Mouse (Mus musculus) stomach, embryonic 14.5 days (tissue): ENCODE measurements around the gene Grm4. TPM values are rescaled to one million over a fixed set of nuclear protein-coding genes. Genes with fewer than 3 reads are reported as not detected.

ENCODE experiments used
- ATAC-seq: fragments of 200-750 bp; cut with Nextera tagmentation; 2 replicates; pipeline ENCODE4 v1.8.0; 2017; ENCODE audit warnings: low read depth, moderate TSS enrichment; ENCODE audit not compliant: insufficient number of reproducible peaks, insufficient read depth, low FRiP score
- H3K27ac ChIP-seq: fragments of 300-500 bp; sonication (generic); 2 replicates; pipeline ENCODE4 v1.5.1; 2014; ENCODE audit warnings: mild to moderate bottlenecking, low read length, moderate library complexity, mixed read lengths
- H3K27me3 ChIP-seq: fragments of 300-500 bp; sonication (generic); 2 replicates; pipeline ENCODE4 v1.6.1; 2014; ENCODE audit warnings: low read length, control low read depth, mixed read lengths; ENCODE audit not compliant: control insufficient read depth, insufficient read depth
- H3K36me3 ChIP-seq: fragments of 300-500 bp; sonication (generic); 2 replicates; pipeline ENCODE4 v1.6.1; 2014; ENCODE audit warnings: mild to moderate bottlenecking, control low read depth, low read length, moderate library complexity, mixed read lengths; ENCODE audit not compliant: control insufficient read depth, insufficient read depth
- H3K4me1 ChIP-seq: fragments of 300-500 bp; sonication (generic); 2 replicates; pipeline ENCODE4 v1.6.1; 2014; ENCODE audit warnings: low read length, control low read depth, mixed read lengths; ENCODE audit not compliant: control insufficient read depth, insufficient read depth
- H3K4me2 ChIP-seq: fragments of 300-500 bp; sonication (generic); replicated peaks from 2 replicates; pipeline ENCODE4 v1.6.1; 2014; ENCODE audit warnings: low read depth, low read length, control low read depth
- H3K4me3 ChIP-seq: fragments of 300-500 bp; sonication (generic); 2 replicates; pipeline ENCODE4 v1.5.1; 2014; ENCODE audit warnings: low read depth, low read length, control low read depth
- H3K9ac ChIP-seq: fragments of 300-500 bp; sonication (generic); replicated peaks from 2 replicates; pipeline ENCODE4 v1.6.1; 2014; ENCODE audit warnings: low read depth, mild to moderate bottlenecking, control low read depth, low read length, moderate library complexity, mixed read lengths
- H3K9me3 ChIP-seq: fragments of 300-500 bp; sonication (generic); 2 replicates; pipeline ENCODE4 v1.6.1; 2016; ENCODE audit warnings: low read depth, low read length, control low read depth; ENCODE audit not compliant: control insufficient read depth
- WGBS: fragments of 180-500 bp; shearing (Covaris S2); extraction: QIAGEN DNeasy Blood & Tissue Kit; methylation state at CpG from one replicate; pipeline ENCODE4 v1.1.7; 2014; 5-methylcytosine and 5-hydroxymethylcytosine counted together
- polyA plus RNA-seq: library from polyadenylated mRNA; unstranded; fragments of >200 nt; fragmentation: Nextera tagmentation; extraction: Ambion mirVana; gene quantifications from 2 replicates; pipeline ENCODE4 v1.2.1, GENCODE M21; 2014

Gene Grm4
- polyA plus RNA-seq, 1 experiment from 2014 or later = 0.17 TPM

GRCm38 (mm10) chr17:27511865-27512618, 9.2 kb downstream of the Grm4 start:
- Histone ChIP-seq H3K27ac (no peak overlapping the region), H3K4me3 (peak overlapping the region; percentile 47), H3K36me3 (no peaks in the 10 kb centered on the region), H3K4me1 (peaks cover 8% of the 10 kb centered on the region; the same call in 1 of the 2 replicates), H3K9me3 (no peaks in the 10 kb centered on the region), H3K9ac (no peak overlapping the region), H3K27me3 (peaks cover 40% of the 10 kb centered on the region), H3K4me2 (peak overlapping the region; percentile 100)
- WGBS = under 1% methylated on average over 64 of the region's 64 CpGs
- ATAC-seq = no peak

- H3K27me3 ChIP-seq = peaks cover 40% of the 10 kb centered on the region
- 91% methylated on average over 7 of the region's 7 CpGs for WGBS
Observed at GRCm38 (mm10) chr17:27511125-27511735, 10.0 kb downstream of the Grm4 start.

DNA sequence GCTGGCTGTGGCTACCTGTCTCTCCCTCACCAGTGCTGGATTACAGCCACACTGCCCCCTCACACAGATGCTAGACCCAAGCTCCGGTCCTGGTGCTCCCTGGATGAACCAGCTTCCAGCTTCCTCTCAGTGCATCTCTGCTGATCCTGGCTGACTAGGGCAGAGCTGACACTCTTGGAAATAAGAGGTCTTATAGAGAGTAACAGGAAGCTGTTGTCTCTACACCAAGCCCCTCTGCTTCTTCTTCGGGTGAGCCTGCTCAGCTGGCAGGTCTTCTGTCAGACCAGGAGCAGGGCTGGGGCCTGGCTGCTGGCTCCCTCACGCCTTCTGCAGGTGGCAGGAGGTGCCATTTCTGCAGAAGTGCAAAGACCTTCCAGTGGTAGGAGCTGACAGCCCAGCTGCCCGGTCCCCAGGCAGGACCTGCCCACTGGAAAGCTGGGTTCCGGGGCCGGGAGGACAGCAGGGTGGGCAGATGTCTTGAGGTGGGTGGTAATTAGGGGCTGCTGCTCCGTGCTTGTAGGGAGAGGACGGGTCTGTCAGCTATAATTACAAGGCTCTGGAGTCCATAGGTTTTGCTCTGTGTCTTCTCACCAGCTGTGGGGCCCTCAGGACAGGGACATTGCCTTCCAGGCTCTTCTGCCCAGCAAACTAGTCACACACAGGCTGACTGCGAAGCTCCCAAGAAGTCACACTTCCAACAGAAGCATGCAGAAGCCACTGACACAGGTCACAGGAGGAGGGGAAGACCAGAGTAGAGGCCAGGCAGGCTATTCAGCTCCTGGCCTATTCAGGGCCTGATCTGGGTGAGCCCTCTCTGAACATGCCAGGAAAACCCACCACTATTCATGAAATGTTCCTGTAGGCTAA, 10.7 kb downstream of the Grm4 start:
- Histone ChIP-seq H3K36me3 (no peaks in the 10 kb centered on the region), H3K4me2 (no peak overlapping the region), H3K4me3 (no peak overlapping the region), H3K27ac (no peak overlapping the region), H3K9ac (no peak overlapping the region), H3K27me3 (peaks cover 39% of the 10 kb centered on the region), H3K9me3 (no peaks in the 10 kb centered on the region), H3K4me1 (peaks cover 17% of the 10 kb centered on the region; the same call in 1 of the 2 replicates)
- no peak for ATAC-seq
- 55% methylated on average over 9 of the region's 9 CpGs for WGBS

More at GRCm38 (mm10) chr17:27511125-27511735, 10.0 kb downstream of the Grm4 start:
- H3K4me3 ChIP-seq = no peak overlapping the region
- H3K4me1 ChIP-seq = peaks cover 10% of the 10 kb centered on the region; the same call in 1 of the 2 replicates
- H3K9ac ChIP-seq = no peak overlapping the region
- no peak for ATAC-seq
- no peaks in the 10 kb centered on the region for H3K9me3 ChIP-seq
- no peak overlapping the region for H3K4me2 ChIP-seq
- no peaks in the 10 kb centered on the region for H3K36me3 ChIP-seq
- no peak overlapping the region for H3K27ac ChIP-seq

- no peak overlapping the region for H3K4me3 ChIP-seq
- WGBS = 79% methylated on average over 5 of the region's 5 CpGs
- H3K36me3 ChIP-seq = no peaks in the 10 kb centered on the region
- H3K9me3 ChIP-seq = no peaks in the 10 kb centered on the region
- H3K27ac ChIP-seq = no peak overlapping the region
- H3K27me3 ChIP-seq = peaks cover 33% of the 10 kb centered on the region
- peaks cover 20% of the 10 kb centered on the region; the same call in 1 of the 2 replicates for H3K4me1 ChIP-seq
- H3K9ac ChIP-seq = no peak overlapping the region
- ATAC-seq = no peak
- no peak overlapping the region for H3K4me2 ChIP-seq
Observed at GRCm38 (mm10) chr17:27509056-27509455, 12.1 kb downstream of the Grm4 start.

- 71% methylated on average over 5 of the region's 5 CpGs for WGBS
- Histone ChIP-seq H3K36me3 (no peaks in the 10 kb centered on the region), H3K4me1 (peaks cover 20% of the 10 kb centered on the region; the same call in 1 of the 2 replicates), H3K27me3 (peaks cover 30% of the 10 kb centered on the region), H3K9me3 (no peaks in the 10 kb centered on the region), H3K9ac (no peak overlapping the region), H3K27ac (no peak overlapping the region), H3K4me3 (no peak overlapping the region), H3K4me2 (no peak overlapping the region)
- no peak for ATAC-seq
Observed at GRCm38 (mm10) chr17:27508513-27508912, 12.7 kb downstream of the Grm4 start.

GRCm38 (mm10) chr17:27508002-27508401, 13.2 kb downstream of the Grm4 start:
- 66% methylated on average over 12 of the region's 12 CpGs for WGBS
- H3K27me3 ChIP-seq = peaks cover 26% of the 10 kb centered on the region
- no peak for ATAC-seq

GRCm38 (mm10) chr17:27507591-27507945, 13.6 kb downstream of the Grm4 start:
- H3K9ac ChIP-seq = no peak overlapping the region
- no peaks in the 10 kb centered on the region for H3K9me3 ChIP-seq
- peaks cover 20% of the 10 kb centered on the region; the same call in 1 of the 2 replicates for H3K4me1 ChIP-seq
- H3K27me3 ChIP-seq = peaks cover 24% of the 10 kb centered on the region
- no peaks in the 10 kb centered on the region for H3K36me3 ChIP-seq
- ATAC-seq = no peak
- no peak overlapping the region for H3K4me2 ChIP-seq
- WGBS = 87% methylated on average over 7 of the region's 7 CpGs
- H3K27ac ChIP-seq = no peak overlapping the region
- no peak overlapping the region for H3K4me3 ChIP-seq

More at GRCm38 (mm10) chr17:27508002-27508401, 13.2 kb downstream of the Grm4 start:
- H3K4me2 ChIP-seq = no peak overlapping the region
- no peak overlapping the region for H3K27ac ChIP-seq
- H3K4me3 ChIP-seq = no peak overlapping the region
- H3K36me3 ChIP-seq = no peaks in the 10 kb centered on the region
- no peaks in the 10 kb centered on the region for H3K9me3 ChIP-seq
- peaks cover 20% of the 10 kb centered on the region; the same call in 1 of the 2 replicates for H3K4me1 ChIP-seq
- no peak overlapping the region for H3K9ac ChIP-seq
